Mouse (Mus musculus): ENCODE results near the gene Vps26c.

- TF ChIP-seq CTCF (IDR thresholded peaks at IDR 0.05; ENCODE audit: borderline replicate concordance, control insufficient read depth, extremely low read depth, insufficient read depth, low read length, poor library complexity): no peak
- no peak for TF ChIP-seq POLR2A (IDR thresholded peaks at IDR 0.05; ENCODE audit: control insufficient read depth, extremely low read depth, insufficient read depth, low read length, poor library complexity)
Measured at GRCm38 (mm10) chr16:94484752-94485535, 41.7 kb downstream of the Vps26c start.

Data from thymus, adult 2 months (tissue).